Mouse (Mus musculus) CH12.LX (cell line): ENCODE data around the gene Asap2. TPM values are rescaled to one million over a fixed set of nuclear protein-coding genes. Genes with fewer than 3 reads are reported as not detected.

Experiments
- DNase-seq: peaks from one replicate; pipeline ENCODE4 v3.0.0-alpha.2; 2013; ENCODE audit errors: extremely low read depth
- H3K27ac ChIP-seq: 2 replicates; pipeline ENCODE4 v1.5.1; 2012; ENCODE audit warnings: low read depth, mild to moderate bottlenecking, control low read depth, moderate library complexity; ENCODE audit not compliant: insufficient read depth
- H3K27me3 ChIP-seq: replicated peaks from 2 replicates; pipeline ENCODE3; 2012; ENCODE audit warnings: inconsistent platforms
- H3K36me3 ChIP-seq, 2 experiments: replicated peaks in 1 of 2; 2 replicates each; pipeline versions ENCODE3 to v1.6.1; 2012; ENCODE audit warnings: inconsistent platforms in 1 of 2, low read length in 1 of 2, mild to moderate bottlenecking in 1 of 2, mixed read lengths in 1 of 2, moderate library complexity in 1 of 2; ENCODE audit not compliant: control insufficient read depth in 1 of 2, insufficient read depth in 1 of 2
- H3K4me1 ChIP-seq, 2 experiments: 2 replicates each; pipeline ENCODE4 v1.6.1; 2012; ENCODE audit warnings: inconsistent platforms in 1 of 2, moderate library complexity in 1 of 2; ENCODE audit not compliant: insufficient read depth in 2 of 2, control insufficient read depth in 1 of 2
- H3K4me2 ChIP-seq: 2 replicates; pipeline ENCODE4 v1.6.1; 2012; ENCODE audit warnings: low read depth, mild to moderate bottlenecking, control low read depth; ENCODE audit not compliant: poor library complexity, insufficient read depth, severe bottlenecking
- H3K4me3 ChIP-seq, 3 experiments: fragments of 150-350 bp in 1 of 3; sonication (generic) in 1 of 3; replicated peaks in 1 of 3; 2 replicates each; pipeline versions ENCODE3 to v1.5.1; 2011 to 2012; ENCODE audit warnings: low read depth in 2 of 3, low read length in 2 of 3, mild to moderate bottlenecking in 2 of 3, moderate library complexity in 2 of 3, control low read depth in 1 of 3, improper control_type of control experiment in 1 of 3, inconsistent platforms in 1 of 3, mixed read lengths in 1 of 3; ENCODE audit not compliant: poor library complexity in 1 of 3
- H3K79me2 ChIP-seq: replicated peaks from 2 replicates; pipeline ENCODE4 v1.6.1; 2012; ENCODE audit warnings: mild to moderate bottlenecking, moderate library complexity; ENCODE audit not compliant: control insufficient read depth, poor library complexity, insufficient read depth, severe bottlenecking; ENCODE audit errors: extremely low read depth
- H3K9ac ChIP-seq: 2 replicates; pipeline ENCODE4 v1.6.1; 2012; ENCODE audit warnings: low read depth, mild to moderate bottlenecking, control low read depth, moderate library complexity; ENCODE audit not compliant: insufficient read depth
- H3K9me3 ChIP-seq: replicated peaks from 2 replicates; pipeline ENCODE3; 2012; ENCODE audit warnings: low read length, inconsistent platforms, mixed read lengths
- CHD2 ChIP-seq: IDR thresholded peaks from 2 replicates; pipeline ENCODE4 v1.6.1; 2011; ENCODE audit warnings: low read length, improper control_type of control experiment
- CTCF ChIP-seq, 2 experiments: IDR thresholded peaks in 1 of 2; conservative IDR thresholded peaks in 1 of 2; 2 replicates each; pipeline ENCODE4 v1.5.1; 2011 to 2012; ENCODE audit warnings: low read depth in 2 of 2, low read length in 2 of 2, improper control_type of control experiment in 1 of 2, inconsistent platforms in 1 of 2, mild to moderate bottlenecking in 1 of 2, moderate library complexity in 1 of 2
- E2F4 ChIP-seq: IDR thresholded peaks from 2 replicates; pipeline ENCODE4 v1.6.1; 2011; ENCODE audit warnings: low read depth, low read length, improper control_type of control experiment; ENCODE audit not compliant: insufficient replicate concordance
- ELF1 ChIP-seq: IDR thresholded peaks from 2 replicates; pipeline ENCODE4 v1.6.1; 2014; ENCODE audit warnings: low read depth, mild to moderate bottlenecking, inconsistent platforms, low read length, improper control_type of control experiment
- EP300 ChIP-seq: IDR thresholded peaks from 2 replicates; pipeline ENCODE4 v1.6.1; 2011; ENCODE audit warnings: low read length, improper control_type of control experiment
- JUN ChIP-seq: IDR thresholded peaks from 2 replicates; pipeline ENCODE4 v1.6.1; 2011; ENCODE audit warnings: low read depth, mild to moderate bottlenecking, low read length, improper control_type of control experiment, moderate library complexity; ENCODE audit not compliant: insufficient read depth
- JUND ChIP-seq: conservative IDR thresholded peaks from 2 replicates; pipeline ENCODE4 v1.6.1; 2011; ENCODE audit warnings: low read depth, low read length, improper control_type of control experiment
- MAFK ChIP-seq: IDR thresholded peaks from 2 replicates; pipeline ENCODE4 v1.6.1; 2011; ENCODE audit warnings: low read length, improper control_type of control experiment; ENCODE audit not compliant: insufficient replicate concordance
- MAZ ChIP-seq: IDR thresholded peaks from 2 replicates; pipeline ENCODE4 v1.6.1; 2012; ENCODE audit warnings: low read depth, mild to moderate bottlenecking, inconsistent platforms, low read length, improper control_type of control experiment, moderate library complexity
- MEF2A ChIP-seq: IDR thresholded peaks from 2 replicates; pipeline ENCODE4 v1.6.1; 2014; ENCODE audit warnings: low read depth, mild to moderate bottlenecking, inconsistent platforms, low read length, improper control_type of control experiment, borderline replicate concordance
- MYC ChIP-seq: IDR thresholded peaks from 2 replicates; pipeline ENCODE4 v1.6.1; 2011; ENCODE audit warnings: low read depth, mild to moderate bottlenecking, improper control_type of control experiment, low read length
- NRF1 ChIP-seq: IDR thresholded peaks from 2 replicates; pipeline ENCODE4 v1.6.1; 2014; ENCODE audit warnings: low read depth, mild to moderate bottlenecking, inconsistent platforms, low read length, improper control_type of control experiment, moderate library complexity
- SIN3A ChIP-seq: IDR thresholded peaks from 2 replicates; pipeline ENCODE4 v1.6.1; 2012; ENCODE audit warnings: low read length, improper control_type of control experiment, inconsistent platforms
- TBP ChIP-seq: conservative IDR thresholded peaks from 2 replicates; pipeline ENCODE4 v1.6.1; 2011; ENCODE audit warnings: low read depth, low read length, improper control_type of control experiment
- TCF12 ChIP-seq: IDR thresholded peaks from 2 replicates; pipeline ENCODE4 v1.6.1; 2014; ENCODE audit warnings: low read depth, mild to moderate bottlenecking, inconsistent platforms, low read length, improper control_type of control experiment
- USF1 ChIP-seq: IDR thresholded peaks from 2 replicates; pipeline ENCODE4 v1.6.1; 2014; ENCODE audit warnings: low read depth, mild to moderate bottlenecking, inconsistent platforms, low read length, improper control_type of control experiment
- USF2 ChIP-seq: conservative IDR thresholded peaks from 2 replicates; pipeline ENCODE4 v1.6.1; 2011; ENCODE audit warnings: low read depth, low read length, improper control_type of control experiment
- ZC3H11A ChIP-seq: IDR thresholded peaks from 2 replicates; pipeline ENCODE4 v1.6.1; 2012; ENCODE audit warnings: low read depth, mild to moderate bottlenecking, inconsistent platforms, low read length, improper control_type of control experiment
- ZNF384 ChIP-seq: IDR thresholded peaks from 2 replicates; pipeline ENCODE4 v1.6.1; 2012; ENCODE audit warnings: low read depth, low read length, improper control_type of control experiment, inconsistent platforms
- dilution Hi-C: fragments of 300-500 bp; cut with MboI; formaldehyde crosslinking; loops from 2 replicates; pipeline ENCODE4 v1.14.3; 2020; ENCODE audit warnings: low sequenced_read_pairs; ENCODE audit not compliant: extremely low pct_unique_long_range_greater_than_20kb, extremely low pct_ligation_motif_present
- in situ Hi-C: fragments of 300-500 bp; cut with MboI; formaldehyde crosslinking; loops from 3 replicates; pipeline ENCODE4 v1.14.3; 2019; ENCODE audit warnings: low sequenced_read_pairs, low pct_ligation_motif_present, low pct_unique_long_range_greater_than_20kb, mixed read lengths
- polyA plus RNA-seq: library from polyadenylated mRNA; unstranded; fragments of >175 nt; gene quantifications from 2 replicates; pipeline ENCODE4 v1.2.1, GENCODE M21; 2012; ENCODE audit warnings: low read depth; ENCODE audit not compliant: insufficient read length
- total RNA-seq, 2 experiments: library from RNA; depleted of rRNA; stranded (reverse); fragments of 300-350 nt in 1 of 2; fragments of >200 nt in 1 of 2; gene quantifications; 2 replicates each; pipeline ENCODE4 v1.2.3; 2012 to 2014

The Asap2 gene
- total and polyA plus RNA-seq, 3 experiments, result 0.17 to 0.64 (median 0.17) TPM

DNA sequence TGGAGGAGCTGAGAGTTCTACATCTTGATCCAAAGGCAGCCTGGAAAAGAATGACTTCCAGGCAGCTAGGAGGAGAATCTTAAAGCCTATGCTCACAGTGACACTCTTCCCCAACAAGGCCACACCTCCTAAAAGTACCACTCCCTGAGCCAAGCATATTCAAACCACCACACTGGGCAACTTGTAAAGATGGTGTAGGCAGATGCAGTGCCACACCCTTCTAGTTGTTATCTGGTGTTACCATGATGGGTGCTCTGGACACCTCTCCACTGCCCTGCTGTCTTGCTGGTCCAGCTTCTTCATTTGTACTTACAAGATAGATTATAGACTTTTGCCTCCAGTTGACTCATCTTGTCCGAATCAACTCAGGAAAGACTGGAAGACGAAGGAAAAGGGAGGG is 201.3 kb downstream of the Asap2 start:
- H3K79me2 ChIP-seq, result no peaks in the 10 kb centered on the region
- in situ Hi-C loops (no loop called here), dilution Hi-C loops (no loop called here)
- H3K4me2 ChIP-seq, result no peak overlapping the region
- no peak for DNase-seq
- peaks cover 5 to 22% of the 10 kb centered on the region in 2 experiments; a peak in 3 of 4 replicates for H3K4me1 ChIP-seq
- H3K36me3 ChIP-seq, result no peaks in the 10 kb centered on the region
- H3K9ac ChIP-seq, result no peak overlapping the region
- TF ChIP-seq TBP (no peak), SIN3A (no peak), USF2 (no peak), USF1 (no peak), E2F4 (no peak), MYC (no peak), CTCF (conservative IDR thresholded peaks at IDR 0.05 in 1 of 2, IDR thresholded peaks at IDR 0.05 in 1 of 2; ENCODE audit: low read depth in 2 of 2, low read length in 2 of 2) (no peak), CHD2 (no peak), ZC3H11A (no peak), MAZ (no peak)
- no peaks in the 10 kb centered on the region for H3K9me3 ChIP-seq
- no peaks in the 10 kb centered on the region for H3K27me3 ChIP-seq
- H3K27ac ChIP-seq, result no peak overlapping the region
- H3K4me3 ChIP-seq, result no peak overlapping the region

DNA sequence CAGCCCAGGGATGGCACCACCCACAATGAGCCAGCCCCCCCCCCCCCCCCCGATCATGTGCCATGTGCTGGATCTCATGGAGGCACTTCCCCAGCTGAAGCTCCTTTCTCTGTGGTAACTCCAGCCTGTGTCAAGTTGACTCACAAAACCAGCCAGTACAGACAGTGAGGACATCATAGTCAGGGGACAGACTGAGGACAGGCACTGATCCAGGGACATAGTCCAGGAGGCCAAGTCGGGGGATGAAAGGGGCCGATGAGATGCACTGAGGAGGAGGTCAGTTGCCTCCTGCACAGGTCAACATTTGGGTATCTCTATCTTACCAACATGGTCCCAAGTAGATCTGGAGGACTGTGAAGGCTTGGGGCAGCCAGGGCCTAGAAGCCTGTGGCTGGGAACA is 205.2 kb downstream of the Asap2 start:
- TF ChIP-seq JUND, result no peak
- no peak for TF ChIP-seq USF2
- TF ChIP-seq ZNF384, result no peak
- no peak for TF ChIP-seq TCF12
- TF ChIP-seq EP300, result no peak
- no peak for TF ChIP-seq ELF1
- no peak for TF ChIP-seq JUN
- no peak for TF ChIP-seq MAFK
- no peak for TF ChIP-seq MEF2A
- TF ChIP-seq MYC, result no peak
- no peak for TF ChIP-seq NRF1
- dilution Hi-C loops (no loop called here), in situ Hi-C loops (no loop called here)
- Histone ChIP-seq H3K36me3 (no peaks in the 10 kb centered on the region), H3K79me2 (no peaks in the 10 kb centered on the region), H3K27ac (no peak overlapping the region), H3K27me3 (no peaks in the 10 kb centered on the region), H3K4me1 (peaks cover 5 to 22% of the 10 kb centered on the region in 2 experiments; a peak in 3 of 4 replicates), H3K9me3 (no peaks in the 10 kb centered on the region), H3K9ac (no peak overlapping the region), H3K4me2 (no peak overlapping the region), H3K4me3 (no peak overlapping the region)
- DNase-seq, result no peak
